Mouse (Mus musculus) forebrain, embryonic 16.5 days (tissue): Measurements from ENCODE around the gene Morn5. TPM values are rescaled to one million over a fixed set of nuclear protein-coding genes. Genes with fewer than 3 reads are reported as not detected.

ENCODE experiments used
- ATAC-seq: fragments of 200-750 bp; cut with Nextera tagmentation; 2 replicates; pipeline ENCODE4 v1.8.0; 2017; ENCODE audit warnings: mild to moderate bottlenecking, moderate library complexity
- H3K27ac ChIP-seq: fragments of 300-500 bp; sonication (generic); 2 replicates; pipeline ENCODE4 v1.5.1; 2014; ENCODE audit warnings: low read length, control low read depth
- H3K27me3 ChIP-seq: fragments of 300-500 bp; sonication (generic); replicated peaks from 2 replicates; pipeline ENCODE4 v1.6.1; 2014; ENCODE audit warnings: low read length; ENCODE audit not compliant: control insufficient read depth, insufficient read depth
- H3K36me3 ChIP-seq: fragments of 300-500 bp; sonication (generic); 2 replicates; pipeline ENCODE4 v1.6.1; 2014; ENCODE audit not compliant: control insufficient read depth, insufficient read depth
- H3K4me1 ChIP-seq: fragments of 300-500 bp; sonication (generic); replicated peaks from 2 replicates; pipeline ENCODE4 v1.6.1; 2014; ENCODE audit warnings: low read length; ENCODE audit not compliant: control insufficient read depth, insufficient read depth
- H3K4me2 ChIP-seq: fragments of 300-500 bp; sonication (generic); 2 replicates; pipeline ENCODE4 v1.6.1; 2014; ENCODE audit warnings: mild to moderate bottlenecking, low read length, control low read depth
- H3K4me3 ChIP-seq: fragments of 300-500 bp; sonication (generic); replicated peaks from 2 replicates; pipeline ENCODE4 v1.5.1; 2014; ENCODE audit warnings: mild to moderate bottlenecking, low read length, control low read depth
- H3K9ac ChIP-seq: fragments of 300-500 bp; sonication (generic); replicated peaks from 2 replicates; pipeline ENCODE4 v1.6.1; 2014; ENCODE audit warnings: low read depth, low read length, control low read depth
- H3K9me3 ChIP-seq: fragments of 300-500 bp; sonication (generic); 2 replicates; pipeline ENCODE4 v1.6.1; 2016; ENCODE audit warnings: low read length; ENCODE audit not compliant: control insufficient read depth
- WGBS: fragments of 180-500 bp; shearing (Covaris S2); extraction: QIAGEN DNeasy Blood & Tissue Kit; methylation state at CpG from one replicate; pipeline ENCODE4 v1.1.7; 2014; 5-methylcytosine and 5-hydroxymethylcytosine counted together
- polyA plus RNA-seq: library from polyadenylated mRNA; unstranded; fragments of >200 nt; fragmentation: Nextera tagmentation; extraction: Ambion mirVana; gene quantifications from 2 replicates; pipeline ENCODE4 v1.2.1, GENCODE M21; 2015

Morn5 gene
- polyA plus RNA-seq, 1 experiment from 2014 or later = 2.2 TPM

GRCm38 (mm10) chr2:36108615-36109014 is 59.4 kb downstream of the Morn5 start:
- ATAC-seq = no peak
- Histone ChIP-seq H3K4me1 (peaks cover 18% of the 10 kb centered on the region), H3K9me3 (no peaks in the 10 kb centered on the region), H3K36me3 (no peaks in the 10 kb centered on the region), H3K27ac (no peak overlapping the region), H3K9ac (no peak overlapping the region), H3K4me3 (no peak overlapping the region), H3K27me3 (peaks cover 44% of the 10 kb centered on the region), H3K4me2 (no peak overlapping the region)
- 5% methylated on average over 7 of the region's 7 CpGs for WGBS

GRCm38 (mm10) chr2:36112632-36113031 is 63.4 kb downstream of the Morn5 start:
- WGBS = 83% methylated on average over 3 of the region's 3 CpGs
- Histone ChIP-seq H3K9me3 (no peaks in the 10 kb centered on the region), H3K36me3 (peaks cover 12% of the 10 kb centered on the region), H3K4me1 (no peaks in the 10 kb centered on the region), H3K27ac (no peak overlapping the region), H3K27me3 (peaks cover 22% of the 10 kb centered on the region), H3K4me2 (no peak overlapping the region), H3K9ac (no peak overlapping the region), H3K4me3 (no peak overlapping the region)
- no peak for ATAC-seq

GRCm38 (mm10) chr2:36126795-36127429 is 77.7 kb downstream of the Morn5 start:
- H3K4me3 ChIP-seq = no peak overlapping the region
- H3K9ac ChIP-seq = no peak overlapping the region
- no peak for ATAC-seq
- H3K4me2 ChIP-seq = no peak overlapping the region
- H3K36me3 ChIP-seq = peaks cover 30% of the 10 kb centered on the region
- no peaks in the 10 kb centered on the region for H3K4me1 ChIP-seq
- WGBS = 95% methylated on average over 9 of the region's 9 CpGs
- no peaks in the 10 kb centered on the region for H3K27me3 ChIP-seq
- no peaks in the 10 kb centered on the region for H3K9me3 ChIP-seq
- no peak overlapping the region for H3K27ac ChIP-seq

GRCm38 (mm10) chr2:36127973-36128372 is 78.7 kb downstream of the Morn5 start:
- H3K4me1 ChIP-seq = no peaks in the 10 kb centered on the region
- WGBS = 83% methylated on average over 4 of the region's 4 CpGs
- H3K4me2 ChIP-seq = no peak overlapping the region
- peaks cover 32% of the 10 kb centered on the region for H3K36me3 ChIP-seq
- H3K4me3 ChIP-seq = no peak overlapping the region
- H3K27me3 ChIP-seq = no peaks in the 10 kb centered on the region
- no peak for ATAC-seq
- H3K27ac ChIP-seq = no peak overlapping the region
- H3K9ac ChIP-seq = no peak overlapping the region
- no peaks in the 10 kb centered on the region for H3K9me3 ChIP-seq

GRCm38 (mm10) chr2:36129051-36129450 is 79.8 kb downstream of the Morn5 start:
- Histone ChIP-seq H3K36me3 (peaks cover 38% of the 10 kb centered on the region), H3K9me3 (no peaks in the 10 kb centered on the region), H3K4me2 (no peak overlapping the region), H3K4me3 (no peak overlapping the region), H3K27me3 (no peaks in the 10 kb centered on the region), H3K9ac (no peak overlapping the region), H3K27ac (no peak overlapping the region), H3K4me1 (no peaks in the 10 kb centered on the region)
- no peak for ATAC-seq
- WGBS = 79% methylated on average over 3 of the region's 3 CpGs

Other genes starting within 250 kb of the Morn5 start
- gene Ttll11, start 69.5 kb upstream of the Morn5 start, polyA plus RNA-seq = 2.5 and 3.2 TPM in 2 replicates
- 240 and 273 TPM in 2 replicates for gene Ndufa8, start 52 bp upstream of the Morn5 start, polyA plus RNA-seq
- gene Lhx6, start 56.0 kb downstream of the Morn5 start, polyA plus RNA-seq = 37.0 and 48.1 TPM in 2 replicates
- gene Mrrf, start 86.9 kb downstream of the Morn5 start, polyA plus RNA-seq = 26.4 and 30.9 TPM in 2 replicates
- gene Rbm18, start 87.3 kb downstream of the Morn5 start, polyA plus RNA-seq = 158 and 165 TPM in 2 replicates
- gene Ptgs1, start 181.0 kb downstream of the Morn5 start, polyA plus RNA-seq = 3.5 and 5.0 TPM in 2 replicates